ENCODE assay signal across 23 mouse cellular contexts in the genomic region with DNA sequence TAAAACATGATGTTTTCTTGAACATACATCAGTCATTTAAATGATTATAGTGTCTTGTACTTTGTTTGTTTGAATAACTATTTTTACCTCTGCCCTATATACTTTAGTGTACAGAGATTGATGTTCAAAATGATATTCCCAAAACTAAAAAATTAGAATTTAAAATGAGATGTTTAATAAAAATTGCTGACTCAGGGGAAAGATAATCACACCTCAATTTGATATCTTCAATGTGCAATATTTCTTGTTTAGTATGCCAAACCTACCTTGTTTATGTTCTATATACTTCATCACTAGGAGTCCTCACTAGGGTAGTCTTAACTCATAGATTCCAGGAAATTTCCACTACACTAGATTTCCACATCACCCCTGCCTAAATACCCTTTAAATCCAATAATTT. TPM values are rescaled to one million over a fixed set of nuclear protein-coding genes. Genes with fewer than 3 reads are reported as not detected.
DNase-seq lines count a peak whose midpoint lies in the region; ATAC-seq and TF ChIP-seq lines count a peak whose summit lies in the region.
"Had no signal": no experiment of that assay in that cellular context is flagged by ENCODE, and none has a peak within 500 bp of the region (broad histone marks: within the 10 kb centered on the region; RNA-seq: fewer than 3 reads in every experiment).

No protein-coding gene starts in this region.

- TF ChIP-seq RAD21 in CH12.LX (IDR thresholded peaks at IDR 0.05; ENCODE audit: low read depth, low read length), result no peak

- TF ChIP-seq POLR2A in CH12.LX (IDR thresholded peaks at IDR 0.05; ENCODE audit: low read depth, low read length), result no peak

- DNase-seq in CH12.LX (ENCODE audit: extremely low read depth), result no peak
- peak; percentile 26 for DNase-seq in induced T-regulatory cell, adult 2 months (ENCODE audit: low read depth)
- no peak for DNase-seq in layer of hippocampus, adult 8-10 months (ENCODE audit: low spot score in 2 of 2)
- no peak for DNase-seq in right cerebral cortex, adult 18-20 months
- DNase-seq: adrenal gland, postnatal 10 days; adrenal gland, postnatal 36 days; cerebellum, adult 18-20 months; cerebellum, adult 9-10 months; cerebellum, postnatal 14 days; gastrocnemius, adult 2 months; gastrocnemius, postnatal 14 days; heart, adult 11 months had no signal

- dilution Hi-C loops in CH12.LX (cut with MboI; ENCODE audit: extremely low pct_ligation_motif_present, extremely low pct_unique_long_range_greater_than_20kb, low sequenced_read_pairs), result no loop called here

- no peaks in the 10 kb centered on the region for H3K9me3 ChIP-seq in intestine, postnatal 0 days (ENCODE audit: control insufficient read depth)
- H3K9me3 ChIP-seq in intestine, embryonic 15.5 days, result no peaks in the 10 kb centered on the region
- H3K9me3 ChIP-seq in CH12.LX (replicated peaks; ENCODE audit: low read length), result no peaks in the 10 kb centered on the region
- H3K9me3 ChIP-seq: embryonic facial prominence, embryonic 12.5 days; embryonic facial prominence, embryonic 15.5 days; hindbrain, embryonic 12.5 days; hindbrain, embryonic 15.5 days had no signal

- H3K36me3 ChIP-seq in intestine, postnatal 0 days (ENCODE audit: control insufficient read depth, insufficient read depth), result no peaks in the 10 kb centered on the region
- no peaks in the 10 kb centered on the region for H3K36me3 ChIP-seq in intestine, embryonic 15.5 days
- peaks cover 3 to 8% of the 10 kb centered on the region in 2 experiments for H3K36me3 ChIP-seq in CH12.LX (replicated peaks in 1 of 2; ENCODE audit: control insufficient read depth in 1 of 2, insufficient read depth in 1 of 2, low read length in 1 of 2)
- H3K36me3 ChIP-seq: embryonic facial prominence, embryonic 12.5 days; embryonic facial prominence, embryonic 15.5 days; hindbrain, embryonic 12.5 days; hindbrain, embryonic 15.5 days had no signal

- peaks cover 3% of the 10 kb centered on the region; the same call in 1 of the 2 replicates for H3K4me1 ChIP-seq in intestine, postnatal 0 days (replicated peaks; ENCODE audit: control insufficient read depth, insufficient read depth, low read length)
- H3K4me1 ChIP-seq in intestine, embryonic 15.5 days (replicated peaks), result no peaks in the 10 kb centered on the region
- peaks cover 0 to 24% of the 10 kb centered on the region in 2 experiments; a peak in 2 of 4 replicates for H3K4me1 ChIP-seq in CH12.LX (ENCODE audit: control insufficient read depth in 1 of 2, insufficient read depth in 2 of 2)
- H3K4me1 ChIP-seq: embryonic facial prominence, embryonic 12.5 days; embryonic facial prominence, embryonic 15.5 days; hindbrain, embryonic 12.5 days; hindbrain, embryonic 15.5 days had no signal

- peaks cover 43% of the 10 kb centered on the region for H3K79me2 ChIP-seq in CH12.LX (replicated peaks; ENCODE audit: control insufficient read depth, extremely low read depth, insufficient read depth, poor library complexity, severe bottlenecking)

- in situ Hi-C loops in CH12.LX (cut with MboI; ENCODE audit: low pct_ligation_motif_present, low pct_unique_long_range_greater_than_20kb, low sequenced_read_pairs), result no loop called here

- TF ChIP-seq CTCF in intestine, postnatal 0 days (IDR thresholded peaks at IDR 0.05; ENCODE audit: low read depth), result no peak
- no peak for TF ChIP-seq CTCF in CH12.LX (conservative IDR thresholded peaks at IDR 0.05 in 1 of 2, IDR thresholded peaks at IDR 0.05 in 1 of 2; ENCODE audit: low read depth in 2 of 2, low read length in 2 of 2)

- no peak overlapping the region for H3K9ac ChIP-seq in intestine, postnatal 0 days (ENCODE audit: low read depth, low read length)
- no peak overlapping the region for H3K9ac ChIP-seq in intestine, embryonic 15.5 days
- peak overlapping the region; percentile 97 for H3K9ac ChIP-seq in CH12.LX (ENCODE audit: insufficient read depth, low read depth)
- H3K9ac ChIP-seq: embryonic facial prominence, embryonic 12.5 days; embryonic facial prominence, embryonic 15.5 days; forebrain, postnatal 0 days; hindbrain, embryonic 12.5 days; hindbrain, embryonic 15.5 days had no signal

- ATAC-seq in intestine, postnatal 0 days, result no peak
- ATAC-seq in intestine, embryonic 15.5 days, result no peak
- ATAC-seq: forebrain, embryonic 14.5 days; Patski had no signal

- no peaks in the 10 kb centered on the region for H3K27me3 ChIP-seq in intestine, postnatal 0 days (replicated peaks; ENCODE audit: control insufficient read depth, insufficient read depth, low read length)
- H3K27me3 ChIP-seq in intestine, embryonic 15.5 days (replicated peaks), result no peaks in the 10 kb centered on the region
- H3K27me3 ChIP-seq in CH12.LX (replicated peaks), result no peaks in the 10 kb centered on the region
- H3K27me3 ChIP-seq: embryonic facial prominence, embryonic 12.5 days; embryonic facial prominence, embryonic 15.5 days; hindbrain, embryonic 12.5 days; hindbrain, embryonic 15.5 days; Patski had no signal

- no peak overlapping the region for H3K27ac ChIP-seq in intestine, postnatal 0 days (ENCODE audit: low read depth, low read length)
- no peak overlapping the region for H3K27ac ChIP-seq in intestine, embryonic 15.5 days
- peak overlapping the region; percentile 62; the same call in 1 of the 2 replicates for H3K27ac ChIP-seq in CH12.LX (ENCODE audit: insufficient read depth, low read depth)
- H3K27ac ChIP-seq: embryonic facial prominence, embryonic 12.5 days; embryonic facial prominence, embryonic 15.5 days; hindbrain, embryonic 12.5 days; hindbrain, embryonic 15.5 days had no signal

- H3K4me2 ChIP-seq in intestine, postnatal 0 days (replicated peaks; ENCODE audit: low read depth), result peak overlapping the region; percentile 58; the same call in 1 of the 2 replicates
- H3K4me2 ChIP-seq in intestine, embryonic 15.5 days (replicated peaks), result no peak overlapping the region
- H3K4me2 ChIP-seq in CH12.LX (ENCODE audit: insufficient read depth, low read depth, poor library complexity, severe bottlenecking), result peak overlapping the region; percentile 94
- H3K4me2 ChIP-seq: embryonic facial prominence, embryonic 12.5 days; embryonic facial prominence, embryonic 15.5 days; heart, embryonic 11.5 days; hindbrain, embryonic 12.5 days; hindbrain, embryonic 15.5 days had no signal

- no peak overlapping the region for H3K4me3 ChIP-seq in intestine, postnatal 0 days (ENCODE audit: low read depth, low read length)
- no peak overlapping the region for H3K4me3 ChIP-seq in intestine, embryonic 15.5 days (replicated peaks)
- peak overlapping the region; percentile 56 to 88 (median 75) for H3K4me3 ChIP-seq in CH12.LX (replicated peaks in 1 of 3; ENCODE audit: low read depth in 2 of 3, low read length in 2 of 3, poor library complexity in 1 of 3)
- H3K4me3 ChIP-seq: embryonic facial prominence, embryonic 12.5 days; embryonic facial prominence, embryonic 15.5 days; hindbrain, embryonic 12.5 days; hindbrain, embryonic 15.5 days had no signal

- no peak for TF ChIP-seq EP300 in CH12.LX (IDR thresholded peaks at IDR 0.05; ENCODE audit: low read length)

TF ChIP-seq in CH12.LX, 34 proteins besides CTCF, POLR2A, EP300 and RAD21:
- no peak for TF ChIP-seq TBP (conservative IDR thresholded peaks at IDR 0.05; ENCODE audit: low read depth, low read length)
- no peak for TF ChIP-seq PAX5 (IDR thresholded peaks at IDR 0.05; ENCODE audit: low read length)
- no peak for TF ChIP-seq MAX (IDR thresholded peaks at IDR 0.05; ENCODE audit: low read length)
- peak; percentile 98 for TF ChIP-seq MAFK (IDR thresholded peaks at IDR 0.05; ENCODE audit: insufficient replicate concordance, low read length)
- no peak for TF ChIP-seq MEF2A (IDR thresholded peaks at IDR 0.05; ENCODE audit: borderline replicate concordance, low read depth, low read length)

RNA-seq across cellular contexts. Expression of gene Casp4, which starts 1.5 kb away (rescaled TPM):
- polyA plus RNA-seq in intestine, postnatal 0 days (2015; fragmentation: Nextera tagmentation; extraction: Ambion mirVana), result 14.3 and 14.8 TPM in 2 replicates
- 3.2 and 3.6 TPM in 2 replicates for polyA plus RNA-seq in intestine, embryonic 15.5 days (2015; fragmentation: Nextera tagmentation; extraction: Ambion mirVana)
- total RNA-seq in CH12.LX (2012; rRNA removed) (91.1 and 113 TPM in 2 replicates), CH12.LX (2014; rRNA removed) (182 and 201 TPM in 2 replicates)
- 83.7 and 88.2 TPM in 2 replicates for polyA plus RNA-seq in CH12.LX (2012; ENCODE audit: insufficient read length, low read depth)
- 1 to 10 TPM in 2 of 4 experiments, under 1 TPM in 2; 0.67 to 3.9 (median 1.9) TPM for total RNA-seq in layer of hippocampus, adult 8-10 months (2022)
- polyA plus RNA-seq: forebrain, embryonic 11.5 days; hindbrain, embryonic 12.5 days had no signal

RNA-seq across cellular contexts. Expression of gene Casp1, which starts 11.8 kb away (rescaled TPM):
- 80.3 and 81.9 TPM in 2 replicates for polyA plus RNA-seq in intestine, postnatal 0 days (2015; fragmentation: Nextera tagmentation; extraction: Ambion mirVana)
- 4.1 and 4.4 TPM in 2 replicates for polyA plus RNA-seq in intestine, embryonic 15.5 days (2015; fragmentation: Nextera tagmentation; extraction: Ambion mirVana)
- 66.0 and 66.6 TPM in 2 replicates for total RNA-seq in CH12.LX (2012; rRNA removed)
- 138 and 171 TPM in 2 replicates for total RNA-seq in CH12.LX (2014; rRNA removed)
- polyA plus RNA-seq in CH12.LX (2012; ENCODE audit: insufficient read length, low read depth), result 90.3 and 110 TPM in 2 replicates
- total RNA-seq in layer of hippocampus, adult 8-10 months (2022), result 1 to 10 TPM; 1.5 to 3.6 (median 2.9) TPM

RNA-seq across cellular contexts. Expression of gene Casp12, which starts 35.1 kb away (rescaled TPM):
- polyA plus RNA-seq in intestine, postnatal 0 days (2015; fragmentation: Nextera tagmentation; extraction: Ambion mirVana), result 7.5 and 8.2 TPM in 2 replicates
- polyA plus RNA-seq in intestine, embryonic 15.5 days (2015; fragmentation: Nextera tagmentation; extraction: Ambion mirVana), result 7.2 and 8.9 TPM in 2 replicates
- total RNA-seq in CH12.LX (2012; rRNA removed), result 0.17 and 0.34 TPM in 2 replicates
- total RNA-seq in CH12.LX (2014; rRNA removed), result not detected in 2 replicates
- not detected in 2 replicates for polyA plus RNA-seq in CH12.LX (2012; ENCODE audit: insufficient read length, low read depth)
- 1 to 10 TPM; 1.3 to 2.4 (median 1.3) TPM for total RNA-seq in layer of hippocampus, adult 8-10 months (2022)
- polyA plus RNA-seq: forebrain, embryonic 11.5 days had no signal

Comparison
In these comparisons a context has a peak if more than half of its experiments do, and no peak if none do; other contexts are left out.
1. RNA of gene Casp1, which starts 11.8 kb away (polyA plus RNA-seq): 90.3 to 110 TPM in CH12.LX and 80.3 to 81.9 TPM in intestine, postnatal 0 days; 4.1 to 4.4 TPM in intestine, embryonic 15.5 days; every median in the first group is over 10 times any median in the second.
2. H3K4me3 ChIP-seq: peak in CH12.LX (3 of 3); none in intestine, postnatal 0 days (single experiment) and intestine, embryonic 15.5 days (single experiment).